Mouse (Mus musculus): ENCODE results near the gene Lsamp. TPM values are rescaled to one million over a fixed set of nuclear protein-coding genes. Genes with fewer than 3 reads are reported as not detected.

Gene Lsamp
- total and polyA plus RNA-seq, 2 experiments from 2014 or later, result 122 to 157 TPM

DNA sequence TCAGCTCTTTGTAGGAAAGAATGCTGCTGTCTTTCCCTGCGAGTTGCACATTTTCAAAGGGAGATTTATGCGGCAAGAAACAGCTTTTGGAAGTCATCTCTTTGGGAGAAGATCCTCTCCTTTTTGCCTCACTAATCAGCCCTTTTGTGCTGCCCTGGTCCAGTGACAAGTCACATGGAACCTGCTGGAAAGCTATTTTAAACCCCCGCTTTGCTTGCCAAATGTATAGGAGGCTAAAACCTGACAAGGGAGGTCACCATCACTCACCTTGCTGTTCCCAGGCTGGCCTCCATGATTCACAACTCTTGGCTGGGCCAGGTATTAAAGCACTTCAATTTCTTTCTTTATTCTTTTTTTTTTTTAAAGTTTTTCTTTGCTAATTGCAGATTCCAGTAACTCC lies 1932.2 kb downstream of the Lsamp start:
- 62% methylated on average over 3 of the region's 3 CpGs for WGBS
- H3K27me3 ChIP-seq (ENCODE audit: insufficient read depth, low read length), result no peaks in the 10 kb centered on the region
- no peak for DNase-seq (ENCODE audit: low spot score)

DNA sequence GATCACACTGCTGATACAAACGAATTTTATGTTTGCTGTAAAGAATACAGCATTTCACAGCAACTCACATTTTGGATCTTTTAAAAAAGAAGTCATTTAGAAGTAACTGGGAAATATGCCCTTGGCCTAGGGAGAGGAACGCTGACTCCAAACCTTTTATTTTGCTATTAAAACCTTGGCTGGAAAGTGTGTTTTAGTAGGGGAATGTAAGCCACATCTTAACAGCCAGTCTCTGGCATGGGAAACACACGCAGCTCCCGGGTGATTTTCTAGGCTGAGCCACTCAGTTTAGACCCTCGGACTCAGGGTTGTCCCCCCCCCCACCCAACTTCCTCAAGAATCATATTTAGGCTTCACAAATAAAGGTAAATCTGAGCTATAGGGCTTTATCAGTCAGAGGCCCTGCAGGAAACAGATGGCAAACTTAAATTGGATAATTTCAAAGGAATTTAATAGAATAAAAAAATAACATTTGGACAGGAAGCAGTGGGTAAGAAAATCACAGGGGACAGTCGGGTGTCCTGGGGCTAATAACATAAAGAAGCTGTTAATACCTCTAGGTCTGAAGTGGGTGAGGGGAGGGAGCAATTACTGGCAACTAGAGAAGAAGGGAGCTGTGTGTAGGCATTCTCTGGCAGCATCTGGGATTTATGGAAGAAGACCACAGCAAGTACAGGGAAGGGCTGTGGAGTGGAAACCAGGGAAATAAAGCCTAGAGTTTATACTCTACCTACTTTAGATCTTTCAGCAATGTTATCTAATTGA lies 1933.1 kb downstream of the Lsamp start:
- whole genome bisulfite sequencing, result 51% methylated on average over 6 of the region's 6 CpGs
- DNase-seq (ENCODE audit: low spot score), result no peak
- H3K36me3 ChIP-seq (ENCODE audit: insufficient read depth, low read length), result no peaks in the 10 kb centered on the region
- no peaks in the 10 kb centered on the region for H3K9me3 ChIP-seq (ENCODE audit: low read length)
- no peak for ATAC-seq
- H3K4me2 ChIP-seq (ENCODE audit: low read depth, low read length), result no peak overlapping the region
- no peaks in the 10 kb centered on the region for H3K27me3 ChIP-seq (ENCODE audit: insufficient read depth, low read length)
- H3K9ac ChIP-seq (replicated peaks; ENCODE audit: low read length), result no peak overlapping the region
- H3K4me3 ChIP-seq (ENCODE audit: low read length), result no peak overlapping the region
- no peak for TF ChIP-seq CTCF (IDR thresholded peaks at IDR 0.05; ENCODE audit: low read depth)
- no peaks in the 10 kb centered on the region for H3K4me1 ChIP-seq (ENCODE audit: insufficient read depth, low read length)
- H3K27ac ChIP-seq, result no peak overlapping the region

More for the DNA sequence above, 1932.2 kb downstream of the Lsamp start:
- no peaks in the 10 kb centered on the region for H3K9me3 ChIP-seq (ENCODE audit: low read length)
- no peak overlapping the region for H3K4me2 ChIP-seq (ENCODE audit: low read depth, low read length)
- no peak overlapping the region for H3K9ac ChIP-seq (replicated peaks; ENCODE audit: low read length)
- no peaks in the 10 kb centered on the region for H3K4me1 ChIP-seq (ENCODE audit: insufficient read depth, low read length)
- no peak overlapping the region for H3K4me3 ChIP-seq (ENCODE audit: low read length)
- no peaks in the 10 kb centered on the region for H3K36me3 ChIP-seq (ENCODE audit: insufficient read depth, low read length)
- TF ChIP-seq CTCF (IDR thresholded peaks at IDR 0.05; ENCODE audit: low read depth), result no peak
- no peak for ATAC-seq
- H3K27ac ChIP-seq, result no peak overlapping the region

DNA sequence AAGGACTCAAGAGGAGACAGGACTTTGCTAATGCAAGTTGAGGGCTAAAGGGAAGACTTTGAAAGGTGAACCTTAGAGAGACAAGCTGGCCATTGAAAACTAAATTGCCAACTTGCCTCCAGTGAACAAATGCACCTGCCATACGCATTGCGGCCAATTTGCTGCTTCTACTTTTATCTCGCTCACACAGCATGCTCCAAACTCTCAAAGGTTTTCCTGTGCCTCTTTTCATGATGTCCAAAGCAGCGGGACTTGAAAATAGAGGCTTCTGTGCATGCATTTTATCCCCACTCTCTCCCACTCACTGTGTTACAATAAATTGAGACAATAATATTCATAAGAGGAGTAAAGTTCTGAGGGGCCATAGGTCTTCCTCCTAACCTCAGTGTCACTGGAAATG lies 1945.4 kb downstream of the Lsamp start:
- Histone ChIP-seq H3K9me3 (ENCODE audit: low read length) (no peaks in the 10 kb centered on the region), H3K4me1 (ENCODE audit: insufficient read depth, low read length) (no peaks in the 10 kb centered on the region), H3K4me3 (ENCODE audit: low read length) (no peak overlapping the region), H3K9ac (replicated peaks; ENCODE audit: low read length) (no peak overlapping the region), H3K36me3 (ENCODE audit: insufficient read depth, low read length) (no peaks in the 10 kb centered on the region), H3K27me3 (ENCODE audit: insufficient read depth, low read length) (no peaks in the 10 kb centered on the region), H3K27ac (no peak overlapping the region), H3K4me2 (ENCODE audit: low read depth, low read length) (no peak overlapping the region)
- 84% methylated on average over 4 of the region's 4 CpGs for WGBS
- no peak for TF ChIP-seq CTCF (IDR thresholded peaks at IDR 0.05; ENCODE audit: low read depth)
- no peak for DNase-seq (ENCODE audit: low spot score)
- ATAC-seq, result no peak

DNA sequence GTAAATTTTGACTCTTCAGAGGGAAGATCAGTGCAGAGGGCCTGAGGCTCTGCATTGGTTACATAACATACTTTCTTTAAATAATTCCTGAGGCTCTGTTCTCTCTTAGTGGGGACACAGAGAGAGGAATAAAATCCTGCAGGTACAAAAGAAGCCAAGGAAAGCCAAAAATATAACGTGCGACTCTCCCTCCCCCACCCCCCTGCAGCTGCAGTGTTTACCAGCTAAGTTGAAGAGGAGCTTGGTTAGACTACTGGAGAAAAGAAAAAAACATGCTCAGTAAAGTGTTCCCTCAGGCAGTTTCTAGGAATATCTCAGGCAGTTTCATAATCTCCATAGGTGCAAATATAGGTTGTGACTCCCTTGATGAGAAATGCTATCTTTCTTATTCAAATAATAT lies 1951.5 kb downstream of the Lsamp start:
- no peaks in the 10 kb centered on the region for H3K9me3 ChIP-seq (ENCODE audit: low read length)
- H3K4me2 ChIP-seq (ENCODE audit: low read depth, low read length), result no peak overlapping the region
- H3K4me3 ChIP-seq (ENCODE audit: low read length), result no peak overlapping the region
- no peaks in the 10 kb centered on the region for H3K36me3 ChIP-seq (ENCODE audit: insufficient read depth, low read length)
- 68% methylated on average over 2 of the region's 2 CpGs for WGBS
- DNase-seq (ENCODE audit: low spot score) (no peak), ATAC-seq (no peak)
- H3K4me1 ChIP-seq (ENCODE audit: insufficient read depth, low read length), result no peaks in the 10 kb centered on the region
- no peak overlapping the region for H3K9ac ChIP-seq (replicated peaks; ENCODE audit: low read length)
- TF ChIP-seq CTCF (IDR thresholded peaks at IDR 0.05; ENCODE audit: low read depth), result no peak
- no peak overlapping the region for H3K27ac ChIP-seq
- H3K27me3 ChIP-seq (ENCODE audit: insufficient read depth, low read length), result no peaks in the 10 kb centered on the region

DNA sequence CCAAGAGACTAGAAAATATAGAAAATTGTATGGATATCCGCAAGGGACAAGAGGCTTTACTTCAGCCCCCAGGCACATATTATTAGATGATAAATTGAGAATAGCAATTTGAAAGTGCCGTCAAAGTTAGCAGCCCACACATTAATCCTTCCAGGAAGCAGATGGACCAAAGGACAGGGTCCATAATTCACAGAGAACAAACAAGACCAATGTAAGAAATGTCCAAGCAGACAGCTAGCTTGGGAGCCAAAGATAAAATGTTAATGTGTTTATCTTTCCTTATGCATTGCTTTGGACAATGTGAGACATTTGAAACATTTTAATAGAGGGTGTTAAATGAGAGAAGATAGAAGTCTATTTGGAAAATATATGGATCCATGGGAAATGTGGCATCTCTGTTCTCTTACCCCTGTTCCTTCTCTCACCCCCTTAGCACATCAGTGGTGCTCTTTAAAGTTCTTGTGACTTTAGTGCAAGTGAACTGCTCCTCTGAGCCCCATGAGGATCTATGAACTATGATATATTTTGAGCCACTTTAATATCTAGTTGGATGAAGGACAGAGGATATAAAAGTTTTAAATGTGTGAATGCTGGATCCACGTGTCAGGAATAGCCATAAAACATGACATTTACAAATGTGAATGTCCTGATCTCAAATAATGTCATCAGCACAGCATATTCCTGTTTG lies 1952.9 kb downstream of the Lsamp start:
- DNase-seq (ENCODE audit: low spot score) (no peak), ATAC-seq (no peak)
- Histone ChIP-seq H3K4me2 (ENCODE audit: low read depth, low read length) (no peak overlapping the region), H3K9me3 (ENCODE audit: low read length) (no peaks in the 10 kb centered on the region), H3K36me3 (ENCODE audit: insufficient read depth, low read length) (no peaks in the 10 kb centered on the region), H3K27ac (no peak overlapping the region), H3K9ac (replicated peaks; ENCODE audit: low read length) (no peak overlapping the region), H3K4me1 (ENCODE audit: insufficient read depth, low read length) (no peaks in the 10 kb centered on the region), H3K4me3 (ENCODE audit: low read length) (no peak overlapping the region), H3K27me3 (ENCODE audit: insufficient read depth, low read length) (no peaks in the 10 kb centered on the region)
- no peak for TF ChIP-seq CTCF (IDR thresholded peaks at IDR 0.05; ENCODE audit: low read depth)
- WGBS, result 86% methylated on average over 3 of the region's 3 CpGs

DNA sequence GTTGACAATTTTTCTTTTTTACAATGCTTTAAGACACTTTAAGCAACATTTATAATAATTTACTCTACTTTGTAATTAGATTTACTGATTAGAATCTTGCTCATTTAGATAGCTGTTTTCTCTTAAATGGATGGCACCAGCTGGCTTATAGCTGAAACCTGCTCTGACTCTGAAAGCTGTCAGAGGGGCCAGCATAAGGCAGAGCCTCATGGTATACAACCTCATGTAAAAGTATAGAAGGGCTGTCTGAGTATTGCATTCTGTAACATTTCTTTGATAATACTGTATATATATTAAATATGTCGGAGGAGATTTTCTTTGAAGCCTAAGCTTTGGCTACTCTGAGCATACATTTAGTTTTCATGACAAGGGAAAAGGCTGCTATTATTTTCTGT lies 1953.4 kb downstream of the Lsamp start:
- Histone ChIP-seq H3K9ac (replicated peaks; ENCODE audit: low read length) (no peak overlapping the region), H3K4me2 (ENCODE audit: low read depth, low read length) (no peak overlapping the region), H3K9me3 (ENCODE audit: low read length) (no peaks in the 10 kb centered on the region), H3K4me3 (ENCODE audit: low read length) (no peak overlapping the region), H3K27ac (no peak overlapping the region), H3K27me3 (ENCODE audit: insufficient read depth, low read length) (no peaks in the 10 kb centered on the region), H3K36me3 (ENCODE audit: insufficient read depth, low read length) (no peaks in the 10 kb centered on the region), H3K4me1 (ENCODE audit: insufficient read depth, low read length) (no peaks in the 10 kb centered on the region)
- WGBS, result 100% methylated on average over 1 of the region's 1 CpGs
- ATAC-seq, result no peak
- no peak for DNase-seq (ENCODE audit: low spot score)
- TF ChIP-seq CTCF (IDR thresholded peaks at IDR 0.05; ENCODE audit: low read depth), result no peak

DNA sequence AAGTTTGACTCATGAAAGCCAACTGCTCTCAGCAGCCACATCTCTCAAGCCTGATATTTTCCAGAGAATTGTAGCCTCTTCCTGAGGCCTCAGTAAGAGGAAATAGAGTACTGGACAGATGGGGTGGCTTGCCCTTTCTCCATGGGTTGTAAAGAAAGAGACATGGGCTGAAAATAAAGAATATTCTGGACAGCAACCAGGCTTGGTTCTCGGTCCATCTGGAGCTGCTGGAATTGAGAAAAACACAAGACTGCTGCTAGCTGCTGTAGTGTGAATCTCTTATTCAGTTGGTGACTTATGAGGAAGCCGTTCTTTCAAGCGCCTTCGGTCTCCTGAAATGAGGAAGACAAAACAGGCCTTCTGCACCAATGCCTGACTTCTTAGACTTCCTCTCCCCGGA lies 1954.1 kb downstream of the Lsamp start:
- ATAC-seq, result no peak
- WGBS, result 90% methylated on average over 5 of the region's 5 CpGs
- no peak for TF ChIP-seq CTCF (IDR thresholded peaks at IDR 0.05; ENCODE audit: low read depth)
- Histone ChIP-seq H3K27me3 (ENCODE audit: insufficient read depth, low read length) (no peaks in the 10 kb centered on the region), H3K27ac (no peak overlapping the region), H3K4me3 (ENCODE audit: low read length) (no peak overlapping the region), H3K9ac (replicated peaks; ENCODE audit: low read length) (no peak overlapping the region), H3K4me2 (ENCODE audit: low read depth, low read length) (no peak overlapping the region), H3K4me1 (ENCODE audit: insufficient read depth, low read length) (no peaks in the 10 kb centered on the region), H3K36me3 (ENCODE audit: insufficient read depth, low read length) (no peaks in the 10 kb centered on the region), H3K9me3 (ENCODE audit: low read length) (no peaks in the 10 kb centered on the region)
- DNase-seq (ENCODE audit: low spot score), result no peak
